Mouse (Mus musculus): ENCODE results near the gene Arid3c. TPM values are rescaled to one million over a fixed set of nuclear protein-coding genes. Genes with fewer than 3 reads are reported as not detected.
A peak's percentile ranks its signal among the peaks of the same experiment; 100 is the strongest.
"Not testable (repeated sequence)": the region's sequence is repeated elsewhere in the genome, so short reads cannot be mapped to it uniquely, and the experiment has no call there.

Arid3c gene
- polyA plus RNA-seq, 1 experiment from 2014 or later: 0.86 TPM

- whole genome bisulfite sequencing: 86% methylated on average over 10 of the region's 10 CpGs
- H3K4me2 ChIP-seq: peak within 1 kb of the TSS; percentile 41
- H3K4me1 ChIP-seq (replicated peaks); H3K36me3 ChIP-seq; H3K27ac ChIP-seq (replicated peaks); H3K27me3 ChIP-seq; H3K4me3 ChIP-seq; H3K9me3 ChIP-seq; H3K9ac ChIP-seq; ATAC-seq (ENCODE audit: low FRiP score, low read depth): not testable (repeated sequence)
Measured at GRCm38 (mm10) chr4:41699783-41700182, 31.2 kb downstream of the Arid3c start, which contains the start of gene Il11ra1. Gene Il11ra1 (plus strand): TSS chr4:41699989.

- not testable (repeated sequence) for ATAC-seq (ENCODE audit: low FRiP score, low read depth); H3K27me3 ChIP-seq; H3K9me3 ChIP-seq; H3K4me3 ChIP-seq; H3K9ac ChIP-seq; H3K27ac ChIP-seq (replicated peaks); H3K36me3 ChIP-seq; H3K4me1 ChIP-seq (replicated peaks)
- peak overlapping the region; percentile 41 for H3K4me2 ChIP-seq
- WGBS: 7% methylated on average over 24 of the region's 32 CpGs
Measured at GRCm38 (mm10) chr4:41698421-41699016, 32.4 kb downstream of the Arid3c start.

- ATAC-seq (ENCODE audit: low FRiP score, low read depth); H3K4me1 ChIP-seq (replicated peaks); H3K27ac ChIP-seq (replicated peaks); H3K9me3 ChIP-seq; H3K27me3 ChIP-seq; H3K9ac ChIP-seq; H3K36me3 ChIP-seq: not testable (repeated sequence)
- 15% methylated on average over 35 of the region's 40 CpGs for WGBS
- Histone ChIP-seq H3K4me2 (peak within 1 kb of the TSS; percentile 45), H3K4me3 (peak within 1 kb of the TSS; percentile 24)
Measured at GRCm38 (mm10) chr4:41696930-41697841, 33.8 kb downstream of the Arid3c start, which contains the start of gene Cntfr. Gene Cntfr (minus strand): TSS chr4:41697089.

GRCm38 (mm10) chr4:41696452-41696851, 34.5 kb downstream of the Arid3c start:
- not testable (repeated sequence) for H3K27ac ChIP-seq (replicated peaks); H3K27me3 ChIP-seq; H3K36me3 ChIP-seq; H3K4me2 ChIP-seq; H3K4me1 ChIP-seq (replicated peaks); H3K4me3 ChIP-seq; H3K9me3 ChIP-seq; H3K9ac ChIP-seq; ATAC-seq (ENCODE audit: low FRiP score, low read depth)
- WGBS: 9% methylated on average over 15 of the region's 15 CpGs

- H3K36me3 ChIP-seq; H3K4me1 ChIP-seq (replicated peaks); H3K27ac ChIP-seq (replicated peaks); ATAC-seq (ENCODE audit: low FRiP score, low read depth); H3K27me3 ChIP-seq; H3K9me3 ChIP-seq; H3K9ac ChIP-seq: not testable (repeated sequence)
- WGBS: 2% methylated on average over 17 of the region's 38 CpGs
- Histone ChIP-seq H3K4me2 (peak overlapping the region; percentile 45), H3K4me3 (peak overlapping the region; percentile 24)
Measured at GRCm38 (mm10) chr4:41695800-41696199, 35.1 kb downstream of the Arid3c start.

- H3K4me1 ChIP-seq (replicated peaks); H3K9me3 ChIP-seq; H3K9ac ChIP-seq; ATAC-seq (ENCODE audit: low FRiP score, low read depth); H3K36me3 ChIP-seq; H3K27me3 ChIP-seq; H3K27ac ChIP-seq (replicated peaks); H3K4me3 ChIP-seq: not testable (repeated sequence)
- 6% methylated on average over 4 of the region's 4 CpGs for WGBS
- H3K4me2 ChIP-seq: peak overlapping the region; percentile 24; the same call in 1 of the 2 replicates
Measured at GRCm38 (mm10) chr4:41693511-41693910, 37.4 kb downstream of the Arid3c start.

GRCm38 (mm10) chr4:41690014-41690413, 40.9 kb downstream of the Arid3c start:
- WGBS: no CpG with 5 or more reads among the region's 4 CpGs
- not testable (repeated sequence) for H3K9ac ChIP-seq; H3K27ac ChIP-seq (replicated peaks); H3K4me1 ChIP-seq (replicated peaks); ATAC-seq (ENCODE audit: low FRiP score, low read depth); H3K4me3 ChIP-seq; H3K36me3 ChIP-seq; H3K4me2 ChIP-seq; H3K27me3 ChIP-seq; H3K9me3 ChIP-seq

- H3K4me2 ChIP-seq; ATAC-seq (ENCODE audit: low FRiP score, low read depth); H3K9me3 ChIP-seq; H3K4me3 ChIP-seq; H3K27ac ChIP-seq (replicated peaks); H3K36me3 ChIP-seq; H3K9ac ChIP-seq; H3K27me3 ChIP-seq: not testable (repeated sequence)
- 27% methylated on average over 1 of the region's 1 CpGs for WGBS
- H3K4me1 ChIP-seq (replicated peaks): peaks cover 15% of the 10 kb centered on the region
Measured at GRCm38 (mm10) chr4:41688562-41688961, 42.4 kb downstream of the Arid3c start.

GRCm38 (mm10) chr4:41685882-41686492, 45.0 kb downstream of the Arid3c start:
- not testable (repeated sequence) for ATAC-seq (ENCODE audit: low FRiP score, low read depth); H3K27me3 ChIP-seq; H3K27ac ChIP-seq (replicated peaks)

GRCm38 (mm10) chr4:41684931-41685453, 46.0 kb downstream of the Arid3c start:
- under 1% methylated on average over 13 of the region's 14 CpGs for WGBS
- H3K4me3 ChIP-seq; ATAC-seq (ENCODE audit: low FRiP score, low read depth); H3K36me3 ChIP-seq; H3K27me3 ChIP-seq; H3K27ac ChIP-seq (replicated peaks); H3K9me3 ChIP-seq; H3K9ac ChIP-seq: not testable (repeated sequence)
- H3K4me2 ChIP-seq: 0 out of 2 replicates have a peak overlapping the region, but pooled peaks have one; percentile 45
- H3K4me1 ChIP-seq (replicated peaks): peaks cover 31% of the 10 kb centered on the region

More at GRCm38 (mm10) chr4:41685882-41686492, 45.0 kb downstream of the Arid3c start:
- H3K4me1 ChIP-seq (replicated peaks): peaks cover 28% of the 10 kb centered on the region
- H3K9me3 ChIP-seq, H3K36me3 ChIP-seq, H3K4me3 ChIP-seq, H3K4me2 ChIP-seq, H3K9ac ChIP-seq: not testable (repeated sequence)
- WGBS: 10% methylated on average over 8 of the region's 10 CpGs

- peak; percentile 29; the same call in 1 of the 2 replicates for ATAC-seq (ENCODE audit: low FRiP score, low read depth)
- not testable (repeated sequence) for H3K9ac ChIP-seq, H3K9me3 ChIP-seq, H3K27me3 ChIP-seq, H3K36me3 ChIP-seq
- Histone ChIP-seq H3K4me3 (peak overlapping the region; percentile 11; the same call in 1 of the 2 replicates), H3K4me2 (peak overlapping the region; percentile 45), H3K27ac (replicated peaks) (peak overlapping the region; percentile 45; the same call in 1 of the 2 replicates), H3K4me1 (replicated peaks) (peaks cover 37% of the 10 kb centered on the region)
- 3% methylated on average over 24 of the region's 27 CpGs for WGBS
Measured at GRCm38 (mm10) chr4:41684131-41684930, 46.6 kb downstream of the Arid3c start.
